9 mouse cellular contexts compared by ENCODE assay signal in the genomic region with DNA sequence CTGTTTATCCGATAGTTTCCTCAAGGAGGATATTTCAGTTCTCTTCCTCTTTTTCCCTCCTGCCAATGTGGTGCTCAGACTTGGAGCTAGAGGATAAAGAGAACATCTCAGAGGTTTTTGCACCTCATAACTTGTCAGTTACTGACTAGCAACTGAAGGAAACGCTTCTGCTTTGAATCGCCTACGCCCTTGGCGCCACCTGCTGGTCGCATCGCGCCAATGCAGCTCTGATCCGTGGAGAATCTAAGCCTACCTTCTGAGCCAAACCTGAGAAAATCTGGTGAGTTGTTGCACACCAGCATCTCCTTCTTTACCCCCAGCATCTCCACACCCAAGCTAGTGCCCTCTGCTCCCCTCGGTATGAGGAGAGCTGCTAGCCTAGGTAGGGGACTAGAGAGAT. TPM values are rescaled to one million over a fixed set of nuclear protein-coding genes. Genes with fewer than 3 reads are reported as not detected.
DNase-seq lines count a peak whose midpoint lies in the region; TF ChIP-seq lines count a peak whose summit lies in the region.
"Had no signal": no experiment of that assay in that cellular context is flagged by ENCODE, and none has a peak within 500 bp of the region (broad histone marks: within the 10 kb centered on the region; RNA-seq: fewer than 3 reads in every experiment).

No protein-coding gene starts in this region.

- no peak overlapping the region for H3ac ChIP-seq in C2C12 (ENCODE audit: control insufficient read depth, insufficient read length, low read depth)

- peak; percentile 89 for DNase-seq in NIH3T3 (ENCODE audit: low read depth)
- peak; percentile 85 for DNase-seq in cerebellum, adult 9-10 months
- peak; percentile 74 for DNase-seq in gastrocnemius, postnatal 14 days
- peak; percentile 80 to 95 for DNase-seq in kidney, postnatal 36 days
- peak; percentile 85 for DNase-seq in lung, adult 2 months
- DNase-seq in right cerebral cortex, postnatal 14 days, result peak; percentile 81
- peak; percentile 77 to 85 for DNase-seq in urinary bladder, postnatal 36 days (ENCODE audit: low spot score in 2 of 2)

- H3K27me3 ChIP-seq in C2C12 (ENCODE audit: control insufficient read depth, insufficient read depth, insufficient read length), result peaks cover 4% of the 10 kb centered on the region

- intact Hi-C loops in gastrocnemius, postnatal 14 days (cut with DNase I; ENCODE audit: low total_unique reads), result loop anchor here (5.0 to 10.0 kb wide), 2 partner anchors 58 to 96 kb away; no protein-coding TSS in a partner anchor

- H3K79me3 ChIP-seq in C2C12 (ENCODE audit: low read depth), result no peaks in the 10 kb centered on the region

- peaks cover 6% of the 10 kb centered on the region for H3K4me1 ChIP-seq in lung, adult 2 months (ENCODE audit: control insufficient read depth, insufficient read depth, low read length)

- no peaks in the 10 kb centered on the region for H3K79me2 ChIP-seq in C2C12 (ENCODE audit: control insufficient read depth, insufficient read depth)

- TF ChIP-seq CTCF in C2C12 (IDR thresholded peaks at IDR 0.05; ENCODE audit: control insufficient read depth, insufficient read depth, insufficient read length), result peak; percentile 88
- peak; percentile 99 for TF ChIP-seq CTCF in lung, adult 2 months (IDR thresholded peaks at IDR 0.05; ENCODE audit: insufficient read depth, low read length)

- H3K36me3 ChIP-seq in C2C12 (ENCODE audit: control insufficient read depth, insufficient read depth), result no peaks in the 10 kb centered on the region
- H3K36me3 ChIP-seq: limb, embryonic 13.5 days had no signal

- WGBS in lung, adult 2 months, result 7% methylated on average over 10 of the region's 10 CpGs

- H3K4me3 ChIP-seq in C2C12 (ENCODE audit: insufficient read depth, poor library complexity, severe bottlenecking), result no peak overlapping the region
- no peak overlapping the region for H3K4me3 ChIP-seq in lung, adult 2 months (replicated peaks; ENCODE audit: extremely low read depth, low read depth, low read length)
- H3K4me3 ChIP-seq: limb, embryonic 13.5 days had no signal

- TF ChIP-seq POLR2A in lung, adult 2 months (IDR thresholded peaks at IDR 0.05; ENCODE audit: borderline replicate concordance, extremely low read depth, low read depth, low read length), result no peak

TF ChIP-seq in C2C12, 6 proteins besides CTCF, POLR2A, EP300 and RAD21:
- no peak for TF ChIP-seq MAX (IDR thresholded peaks at IDR 0.05)
- no peak for TF ChIP-seq CEBPB (IDR thresholded peaks at IDR 0.05; ENCODE audit: low read depth)
- no peak for TF ChIP-seq MYOG (IDR thresholded peaks at IDR 0.05; ENCODE audit: control insufficient read depth, extremely low read depth, insufficient read length)
- no peak for TF ChIP-seq FOSL1 (IDR thresholded peaks at IDR 0.05; ENCODE audit: insufficient read depth, low read length, poor library complexity, severe bottlenecking)
- no peak for TF ChIP-seq USF1 (IDR thresholded peaks at IDR 0.05; ENCODE audit: low read depth)
- TF ChIP-seq MYOD1 (IDR thresholded peaks at IDR 0.05; ENCODE audit: control insufficient read depth, insufficient read length, low read depth), result no peak

RNA-seq across cellular contexts. Expression of a gene that starts 18.0 kb away (rescaled TPM):
- polyA plus RNA-seq in C2C12 (2012; fragmentation: generic; extraction: Trizol), result 6.4 TPM
- total RNA-seq in gastrocnemius, postnatal 14 days (2021), result 10 to 100 TPM; 13.0 to 14.6 TPM
- 13.5 and 18.9 TPM in 2 replicates for polyA plus RNA-seq in lung, adult 2 months (2012; rRNA removed)
